Mouse (Mus musculus) ES-E14 (cell line): ENCODE data around the gene Rbm39.

ENCODE experiments used
- CHD2 ChIP-seq: IDR thresholded peaks from 2 replicates; pipeline ENCODE4 v1.6.1; 2014; ENCODE audit warnings: mild to moderate bottlenecking, low read depth, low read length, inconsistent platforms
- HCFC1 ChIP-seq: IDR thresholded peaks from 2 replicates; pipeline ENCODE4 v1.6.1; 2012; ENCODE audit warnings: low read length, inconsistent platforms, borderline replicate concordance; ENCODE audit not compliant: insufficient read depth
- MAFK ChIP-seq: IDR thresholded peaks from 2 replicates; pipeline ENCODE4 v1.6.1; 2014; ENCODE audit warnings: mild to moderate bottlenecking, low read depth, low read length, inconsistent platforms; ENCODE audit not compliant: insufficient read depth
- ZC3H11A ChIP-seq: IDR thresholded peaks from 2 replicates; pipeline ENCODE4 v1.6.1; 2012; ENCODE audit warnings: low read depth, mild to moderate bottlenecking, inconsistent platforms, low read length, borderline replicate concordance

DNA sequence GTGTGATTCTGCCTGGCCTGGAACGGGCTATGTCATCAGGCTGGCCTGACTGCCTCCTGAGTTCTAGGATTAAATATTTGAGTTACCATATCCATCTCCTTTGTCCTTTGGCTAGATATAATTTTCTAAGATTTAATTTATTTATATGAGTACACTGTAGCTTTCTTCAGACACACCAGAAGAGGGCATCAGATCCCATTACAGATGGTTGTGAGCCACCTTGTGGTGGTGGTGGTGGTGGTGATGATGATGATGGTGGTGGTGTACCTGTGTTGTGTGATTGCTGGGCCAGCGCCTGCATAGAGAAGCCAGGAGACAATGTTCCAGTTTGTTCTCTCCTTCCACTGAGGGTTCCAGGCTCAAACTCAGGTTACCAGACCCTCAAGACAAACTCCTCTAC lies 11.5 kb upstream of the Rbm39 start:
- TF ChIP-seq CHD2 (no peak), ZC3H11A (no peak), MAFK (no peak), HCFC1 (no peak)
